Mouse (Mus musculus): ENCODE measurements around the gene Cfap65. TPM values are rescaled to one million over a fixed set of nuclear protein-coding genes. Genes with fewer than 3 reads are reported as not detected.

Cfap65 gene
- total RNA-seq, 1 experiment = not detected

GRCm38 (mm10) chr1:74891513-74891912 lies 43.9 kb downstream of the Cfap65 start:
- Histone ChIP-seq H3K9ac (ENCODE audit: insufficient read depth, low read depth, low read length, poor library complexity, severe bottlenecking) (no peak overlapping the region), H3K36me3 (ENCODE audit: control insufficient read depth, insufficient read depth, low read length, poor library complexity, severe bottlenecking) (no peaks in the 10 kb centered on the region), H3K9me3 (ENCODE audit: control insufficient read depth, insufficient read depth, low read depth, low read length) (no peaks in the 10 kb centered on the region), H3K4me1 (ENCODE audit: control insufficient read depth in 2 of 2, insufficient read depth in 2 of 2, low read length in 2 of 2, poor library complexity in 1 of 2) (peaks cover 0 to 3% of the 10 kb centered on the region in 2 experiments; a peak in 1 of 4 replicates), H3K4me3 (ENCODE audit: insufficient read depth in 1 of 2, low read depth in 1 of 2, low read length in 2 of 2, poor library complexity in 1 of 2, severe bottlenecking in 1 of 2) (no peak overlapping the region), H3K27ac (ENCODE audit: insufficient read depth, low read depth, low read length, poor library complexity, severe bottlenecking) (no peak overlapping the region)
- no peak for DNase-seq (ENCODE audit: low read depth, low spot score)
- no peak for TF ChIP-seq ZNF384 (IDR thresholded peaks at IDR 0.05; ENCODE audit: low read depth, low read length)
- no peak for TF ChIP-seq CHD2 (IDR thresholded peaks at IDR 0.05; ENCODE audit: low read depth, low read length)
- TF ChIP-seq ZC3H11A (IDR thresholded peaks at IDR 0.05; ENCODE audit: borderline replicate concordance, low read depth, low read length) = no peak
- no peak for TF ChIP-seq HCFC1 (IDR thresholded peaks at IDR 0.05; ENCODE audit: borderline replicate concordance, insufficient read depth, low read length)
- TF ChIP-seq MAFK (IDR thresholded peaks at IDR 0.05; ENCODE audit: insufficient read depth, low read depth, low read length) = no peak
- in situ Hi-C loops (cut with MboI; ENCODE audit: low sequenced_read_pairs in 2 of 2, unreplicated experiment in 2 of 2) = no loop called here

GRCm38 (mm10) chr1:74885369-74886042 lies 49.9 kb downstream of the Cfap65 start, which contains the start of gene Fev:
Gene Fev, minus strand, starts transcription at chr1:74885419.
- Histone ChIP-seq H3K4me3 (ENCODE audit: insufficient read depth in 1 of 2, low read depth in 1 of 2, low read length in 2 of 2, poor library complexity in 1 of 2, severe bottlenecking in 1 of 2) (peak within 1 kb of the TSS; percentile 23 to 55; a peak in 3 of 4 replicates), H3K9ac (ENCODE audit: insufficient read depth, low read depth, low read length, poor library complexity, severe bottlenecking) (no peak within 1 kb of the TSS), H3K9me3 (ENCODE audit: control insufficient read depth, insufficient read depth, low read depth, low read length) (no peaks in the 10 kb centered on the region), H3K27ac (ENCODE audit: insufficient read depth, low read depth, low read length, poor library complexity, severe bottlenecking) (no peak within 1 kb of the TSS), H3K4me1 (ENCODE audit: control insufficient read depth in 2 of 2, insufficient read depth in 2 of 2, low read length in 2 of 2, poor library complexity in 1 of 2) (peaks cover 0 to 11% of the 10 kb centered on the region in 2 experiments; a peak in 1 of 4 replicates), H3K36me3 (ENCODE audit: control insufficient read depth, insufficient read depth, low read length, poor library complexity, severe bottlenecking) (no peaks in the 10 kb centered on the region)
- DNase-seq (ENCODE audit: low read depth, low spot score) = no peak
- in situ Hi-C loops (cut with MboI; ENCODE audit: low sequenced_read_pairs in 2 of 2, unreplicated experiment in 2 of 2) = loop anchor here in 1 of 2 experiments (10.0 kb wide), 1 partner anchor 111 kb away; the partner anchor contains the start of gene Wnt6
- no peak for TF ChIP-seq ZNF384 (IDR thresholded peaks at IDR 0.05; ENCODE audit: low read depth, low read length)
- TF ChIP-seq MAFK (IDR thresholded peaks at IDR 0.05; ENCODE audit: insufficient read depth, low read depth, low read length) = no peak

GRCm38 (mm10) chr1:74884196-74885141 lies 50.9 kb downstream of the Cfap65 start:
- Histone ChIP-seq H3K36me3 (ENCODE audit: control insufficient read depth, insufficient read depth, low read length, poor library complexity, severe bottlenecking) (no peaks in the 10 kb centered on the region), H3K9me3 (ENCODE audit: control insufficient read depth, insufficient read depth, low read depth, low read length) (no peaks in the 10 kb centered on the region), H3K27ac (ENCODE audit: insufficient read depth, low read depth, low read length, poor library complexity, severe bottlenecking) (no peak overlapping the region), H3K9ac (ENCODE audit: insufficient read depth, low read depth, low read length, poor library complexity, severe bottlenecking) (no peak overlapping the region), H3K4me3 (ENCODE audit: insufficient read depth in 1 of 2, low read depth in 1 of 2, low read length in 2 of 2, poor library complexity in 1 of 2, severe bottlenecking in 1 of 2) (peak overlapping the region; percentile 15 to 55; a peak in 3 of 4 replicates), H3K4me1 (ENCODE audit: control insufficient read depth in 2 of 2, insufficient read depth in 2 of 2, low read length in 2 of 2, poor library complexity in 1 of 2) (peaks cover 0 to 11% of the 10 kb centered on the region in 2 experiments; a peak in 1 of 4 replicates)
- TF ChIP-seq ZC3H11A (IDR thresholded peaks at IDR 0.05; ENCODE audit: borderline replicate concordance, low read depth, low read length) = no peak
- TF ChIP-seq ZNF384 (IDR thresholded peaks at IDR 0.05; ENCODE audit: low read depth, low read length) = no peak
- TF ChIP-seq MAFK (IDR thresholded peaks at IDR 0.05; ENCODE audit: insufficient read depth, low read depth, low read length) = no peak
- TF ChIP-seq CHD2 (IDR thresholded peaks at IDR 0.05; ENCODE audit: low read depth, low read length) = no peak
- TF ChIP-seq HCFC1 (IDR thresholded peaks at IDR 0.05; ENCODE audit: borderline replicate concordance, insufficient read depth, low read length) = no peak
- no peak for DNase-seq (ENCODE audit: low read depth, low spot score)
- in situ Hi-C loops (cut with MboI; ENCODE audit: low sequenced_read_pairs in 2 of 2, unreplicated experiment in 2 of 2) = loop anchor here (5.0 to 10.0 kb wide), 2 partner anchors 82 to 110 kb away; partner anchors contain the start of gene Wnt6 (in 1 of the 2)

GRCm38 (mm10) chr1:74883441-74883840 lies 52.0 kb downstream of the Cfap65 start:
- in situ Hi-C loops (cut with MboI; ENCODE audit: low sequenced_read_pairs in 2 of 2, unreplicated experiment in 2 of 2) = loop anchor here (5.0 to 10.0 kb wide), 2 partner anchors 81 to 109 kb away; partner anchors contain the start of gene Wnt6 (in 1 of the 2)

More at GRCm38 (mm10) chr1:74883441-74883840, 52.0 kb downstream of the Cfap65 start:
- DNase-seq (ENCODE audit: low read depth, low spot score) = no peak
- H3K27ac ChIP-seq (ENCODE audit: insufficient read depth, low read depth, low read length, poor library complexity, severe bottlenecking) = no peak overlapping the region
- peaks cover 0 to 11% of the 10 kb centered on the region in 2 experiments; a peak in 1 of 4 replicates for H3K4me1 ChIP-seq (ENCODE audit: control insufficient read depth in 2 of 2, insufficient read depth in 2 of 2, low read length in 2 of 2, poor library complexity in 1 of 2)
- no peak overlapping the region for H3K9ac ChIP-seq (ENCODE audit: insufficient read depth, low read depth, low read length, poor library complexity, severe bottlenecking)
- no peaks in the 10 kb centered on the region for H3K9me3 ChIP-seq (ENCODE audit: control insufficient read depth, insufficient read depth, low read depth, low read length)
- H3K4me3 ChIP-seq (ENCODE audit: insufficient read depth in 1 of 2, low read depth in 1 of 2, low read length in 2 of 2, poor library complexity in 1 of 2, severe bottlenecking in 1 of 2) = no peak overlapping the region
- TF ChIP-seq ZNF384 (IDR thresholded peaks at IDR 0.05; ENCODE audit: low read depth, low read length) = no peak
- no peaks in the 10 kb centered on the region for H3K36me3 ChIP-seq (ENCODE audit: control insufficient read depth, insufficient read depth, low read length, poor library complexity, severe bottlenecking)
